Mouse (Mus musculus) Muller cell, postnatal 12 days (primary cell): ENCODE results near the gene Gp1ba.
A peak's percentile ranks its signal among the peaks of the same experiment; 100 is the strongest.

Source experiments
- DNase-seq: peaks from one replicate; pipeline ENCODE4 v3.0.0-alpha.2; 2015; ENCODE audit errors: inconsistent ontology term

Gene Gp1ba

GRCm38 (mm10) chr11:70670483-70670882, 31.6 kb downstream of the Gp1ba start:
- peak; percentile 31 for DNase-seq

GRCm38 (mm10) chr11:70671333-70672047, 32.6 kb downstream of the Gp1ba start:
- DNase-seq, result no peak

GRCm38 (mm10) chr11:70674014-70674413, 35.1 kb downstream of the Gp1ba start:
- DNase-seq, result no peak

- no peak for DNase-seq
These were observed 35.6 kb downstream of the Gp1ba start for GRCm38 (mm10) chr11:70674501-70674900.

GRCm38 (mm10) chr11:70678092-70678491, 39.2 kb downstream of the Gp1ba start:
- DNase-seq, result no peak

- no peak for DNase-seq
These were observed 39.7 kb downstream of the Gp1ba start for GRCm38 (mm10) chr11:70678576-70678975.

GRCm38 (mm10) chr11:70679361-70679760, 40.4 kb downstream of the Gp1ba start:
- DNase-seq, result no peak

GRCm38 (mm10) chr11:70679894-70680293, 41.0 kb downstream of the Gp1ba start:
- no peak for DNase-seq

- no peak for DNase-seq
These were observed 42.2 kb downstream of the Gp1ba start for GRCm38 (mm10) chr11:70681170-70681569.

- DNase-seq, result peak; percentile 78
These were observed 43.1 kb downstream of the Gp1ba start for GRCm38 (mm10) chr11:70681897-70682581.

GRCm38 (mm10) chr11:70683640-70684039, 44.7 kb downstream of the Gp1ba start:
- DNase-seq, result no peak

- peak; percentile 27 for DNase-seq
These were observed 48.1 kb downstream of the Gp1ba start for GRCm38 (mm10) chr11:70686901-70687566.

GRCm38 (mm10) chr11:70687601-70688199, 48.8 kb downstream of the Gp1ba start, which contains the start of gene Camta2:
Gene Camta2 (minus strand): TSS chr11:70688105.
- peak; percentile 90 for DNase-seq

GRCm38 (mm10) chr11:70688372-70688771, 49.5 kb downstream of the Gp1ba start:
- DNase-seq, result peak; percentile 58

- no peak for DNase-seq
These were observed 50.7 kb downstream of the Gp1ba start for GRCm38 (mm10) chr11:70689578-70689977.
